11 mouse cellular contexts compared by ENCODE assay signal in the genomic region with DNA sequence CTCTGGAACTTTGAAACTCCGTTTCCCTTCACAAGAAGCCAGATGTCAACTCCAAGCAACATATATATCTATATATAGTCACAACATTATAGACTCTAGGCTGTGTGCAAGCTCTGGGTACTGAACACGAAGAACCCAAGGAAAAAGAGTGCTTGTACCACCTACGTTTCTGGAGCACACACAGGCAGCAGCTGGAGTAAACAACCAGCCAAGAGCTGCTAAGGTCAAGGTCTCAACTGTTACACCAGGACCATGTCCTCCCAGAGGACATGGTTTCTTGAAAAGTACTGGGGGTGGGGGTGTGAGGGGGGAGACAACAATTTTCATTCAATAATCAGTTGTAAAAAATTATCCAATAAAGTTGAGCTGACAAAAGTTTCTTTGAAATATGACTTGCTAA. TPM values are rescaled to one million over a fixed set of nuclear protein-coding genes. Genes with fewer than 3 reads are reported as not detected.
DNase-seq lines count a peak whose midpoint lies in the region; ATAC-seq lines count a peak whose summit lies in the region.
"Had no signal": no experiment of that assay in that cellular context is flagged by ENCODE, and none has a peak within 500 bp of the region (broad histone marks: within the 10 kb centered on the region; RNA-seq: fewer than 3 reads in every experiment).

No protein-coding gene starts in this region.

- ATAC-seq in forebrain, embryonic 13.5 days = no peak
- no peak for ATAC-seq in neural tube, embryonic 12.5 days (ENCODE audit: low FRiP score, low read depth)
- ATAC-seq in limb, embryonic 13.5 days (ENCODE audit: low FRiP score, low read depth) = no peak

- H3K27me3 ChIP-seq in forebrain, embryonic 13.5 days = no peaks in the 10 kb centered on the region
- H3K27me3 ChIP-seq in forebrain, embryonic 10.5 days (ENCODE audit: poor library complexity, severe bottlenecking) = peaks cover 7% of the 10 kb centered on the region; the same call in 1 of the 2 replicates
- H3K27me3 ChIP-seq in neural tube, embryonic 12.5 days (replicated peaks) = no peaks in the 10 kb centered on the region
- no peaks in the 10 kb centered on the region for H3K27me3 ChIP-seq in limb, embryonic 13.5 days
- H3K27me3 ChIP-seq: heart, embryonic 15.5 days had no signal

- 59% methylated on average over 3 of the region's 3 CpGs for WGBS in forebrain, embryonic 13.5 days
- whole genome bisulfite sequencing in forebrain, embryonic 10.5 days = 68% methylated on average over 3 of the region's 3 CpGs
- WGBS in neural tube, embryonic 12.5 days = 55% methylated on average over 3 of the region's 3 CpGs
- 6% methylated on average over 3 of the region's 3 CpGs for WGBS in limb, embryonic 13.5 days

- H3K27ac ChIP-seq in forebrain, embryonic 13.5 days = no peak overlapping the region
- H3K27ac ChIP-seq in forebrain, embryonic 10.5 days = no peak overlapping the region
- H3K27ac ChIP-seq in neural tube, embryonic 12.5 days = no peak overlapping the region
- H3K27ac ChIP-seq in limb, embryonic 13.5 days = no peak overlapping the region; the same call in 1 of the 2 replicates
- H3K27ac ChIP-seq: heart, embryonic 15.5 days had no signal

- peaks cover 26% of the 10 kb centered on the region for H3K4me1 ChIP-seq in forebrain, embryonic 13.5 days
- H3K4me1 ChIP-seq in forebrain, embryonic 10.5 days = peaks cover 38% of the 10 kb centered on the region
- H3K4me1 ChIP-seq in neural tube, embryonic 12.5 days = peaks cover 11% of the 10 kb centered on the region; the same call in 1 of the 2 replicates
- peaks cover 19% of the 10 kb centered on the region for H3K4me1 ChIP-seq in limb, embryonic 13.5 days

- H3K9me3 ChIP-seq in forebrain, embryonic 13.5 days (replicated peaks) = peaks cover 7% of the 10 kb centered on the region; the same call in 1 of the 2 replicates
- H3K9me3 ChIP-seq in forebrain, embryonic 10.5 days = peaks cover 9% of the 10 kb centered on the region
- H3K9me3 ChIP-seq in neural tube, embryonic 12.5 days = peaks cover 6% of the 10 kb centered on the region
- peaks cover 7% of the 10 kb centered on the region; the same call in 1 of the 2 replicates for H3K9me3 ChIP-seq in limb, embryonic 13.5 days
- H3K9me3 ChIP-seq: heart, embryonic 15.5 days had no signal

- H3K36me3 ChIP-seq in forebrain, embryonic 13.5 days (ENCODE audit: poor library complexity, severe bottlenecking) = 0 out of 2 replicates have a peak, but pooled peaks cover 6% of the 10 kb centered on the region
- peaks cover 8% of the 10 kb centered on the region for H3K36me3 ChIP-seq in forebrain, embryonic 10.5 days (replicated peaks)
- no peaks in the 10 kb centered on the region for H3K36me3 ChIP-seq in neural tube, embryonic 12.5 days
- peaks cover 6% of the 10 kb centered on the region; the same call in 1 of the 2 replicates for H3K36me3 ChIP-seq in limb, embryonic 13.5 days
- H3K36me3 ChIP-seq: heart, embryonic 15.5 days had no signal

- DNase-seq in forebrain, embryonic 10.5 days (ENCODE audit: extremely low spot score, low spot score) = no peak
- DNase-seq in neural tube, embryonic 10.5 days (ENCODE audit: extremely low spot score, low spot score) = no peak
- peak; percentile 54 for DNase-seq in testis, postnatal 10 days (ENCODE audit: low spot score)
- no peak for DNase-seq in cerebellum, adult 11-12 months
- no peak for DNase-seq in urinary bladder, postnatal 4 days (ENCODE audit: low spot score in 2 of 2)
- DNase-seq: cerebellum, adult 9-11 months; lung, adult 2 months had no signal

- H3K4me3 ChIP-seq in forebrain, embryonic 13.5 days = no peak overlapping the region
- no peak overlapping the region for H3K4me3 ChIP-seq in forebrain, embryonic 10.5 days
- no peak overlapping the region for H3K4me3 ChIP-seq in neural tube, embryonic 12.5 days
- H3K4me3 ChIP-seq in limb, embryonic 13.5 days = 0 out of 2 replicates have a peak overlapping the region, but pooled peaks have one; percentile 16
- H3K4me3 ChIP-seq: heart, embryonic 15.5 days had no signal

- no peak overlapping the region for H3K9ac ChIP-seq in forebrain, embryonic 13.5 days
- no peak overlapping the region for H3K9ac ChIP-seq in neural tube, embryonic 12.5 days
- no peak overlapping the region for H3K9ac ChIP-seq in limb, embryonic 13.5 days
- H3K9ac ChIP-seq: heart, embryonic 15.5 days had no signal

- peak overlapping the region; percentile 39 for H3K4me2 ChIP-seq in forebrain, embryonic 13.5 days
- peak overlapping the region; percentile 7; the same call in 1 of the 2 replicates for H3K4me2 ChIP-seq in neural tube, embryonic 12.5 days (replicated peaks)
- peak overlapping the region; percentile 46 for H3K4me2 ChIP-seq in limb, embryonic 13.5 days (replicated peaks)

RNA-seq across cellular contexts. Expression of a gene that starts 2.7 kb away (rescaled TPM):
- polyA plus RNA-seq in forebrain, embryonic 13.5 days (2015; fragmentation: Nextera tagmentation; extraction: Ambion mirVana) = 43.5 and 45.8 TPM in 2 replicates
- polyA plus RNA-seq in forebrain, embryonic 10.5 days (2016; fragmentation: Nextera tagmentation; extraction: Ambion mirVana) = 14.2 and 16.5 TPM in 2 replicates
- polyA plus RNA-seq in neural tube, embryonic 12.5 days (2016; fragmentation: Nextera tagmentation; extraction: Ambion mirVana) = 36.3 and 39.2 TPM in 2 replicates
- polyA plus RNA-seq in limb, embryonic 13.5 days (2015; fragmentation: Nextera tagmentation; extraction: Ambion mirVana) = 40.5 and 41.7 TPM in 2 replicates
